Mouse (Mus musculus): Measurements from ENCODE around the gene Atp8a2. TPM values are rescaled to one million over a fixed set of nuclear protein-coding genes. Genes with fewer than 3 reads are reported as not detected.

The Atp8a2 gene
- polyA plus RNA-seq, 1 experiment from 2014 or later: 6.1 TPM

DNA sequence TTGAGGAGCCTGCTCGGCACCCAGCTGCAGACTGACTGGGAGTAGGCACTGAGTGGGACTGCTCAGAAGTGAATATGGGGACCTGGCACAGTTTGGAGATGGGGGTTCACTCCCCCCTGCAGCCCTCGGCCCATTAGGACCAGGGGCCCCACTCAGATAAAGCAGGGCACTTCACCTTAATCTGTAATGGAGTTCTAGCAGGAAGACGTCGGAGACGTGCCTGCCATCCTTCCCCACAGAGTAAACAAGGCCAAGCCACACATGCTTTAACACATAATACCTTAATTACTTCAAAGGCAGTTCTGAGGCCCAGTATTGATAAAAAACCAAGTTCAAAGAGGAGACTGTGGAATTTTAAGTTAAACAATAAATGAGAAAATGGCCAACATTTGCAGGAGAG lies 510.8 kb downstream of the Atp8a2 start:
- 52% methylated on average over 5 of the region's 5 CpGs for WGBS
- H3K9ac ChIP-seq: no peak overlapping the region

DNA sequence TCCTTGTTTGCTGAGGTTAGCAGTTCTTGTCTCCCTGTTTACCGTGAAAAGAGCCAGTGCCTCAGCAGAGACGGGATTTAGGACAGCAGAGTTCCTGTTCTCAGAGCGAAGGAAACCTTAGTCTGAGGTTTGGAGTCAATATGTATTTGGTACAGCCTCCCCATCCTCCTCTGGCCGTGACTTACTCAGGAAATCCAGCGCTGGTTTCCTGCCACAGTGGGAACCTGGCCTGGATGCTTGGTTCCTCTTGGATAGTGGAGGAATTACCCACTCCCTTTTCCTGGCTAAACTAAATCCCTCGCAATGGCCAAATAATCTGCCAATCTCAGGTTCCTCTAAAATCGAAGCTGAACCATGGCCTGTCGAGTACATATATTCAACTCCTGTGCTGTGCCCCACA lies 511.6 kb downstream of the Atp8a2 start:
- no peaks in the 10 kb centered on the region for H3K36me3 ChIP-seq
- H3K27ac ChIP-seq: no peak overlapping the region
- WGBS: 47% methylated on average over 8 of the region's 8 CpGs
- H3K4me1 ChIP-seq: peaks cover 17% of the 10 kb centered on the region
- no peak overlapping the region for H3K9ac ChIP-seq
- no peaks in the 10 kb centered on the region for H3K9me3 ChIP-seq
- no peaks in the 10 kb centered on the region for H3K27me3 ChIP-seq
- ATAC-seq (ENCODE audit: insufficient number of reproducible peaks, insufficient read depth, low FRiP score, low TSS enrichment): no peak
- H3K4me2 ChIP-seq (replicated peaks): no peak overlapping the region
- H3K4me3 ChIP-seq: no peak overlapping the region

More for the DNA sequence above, 510.8 kb downstream of the Atp8a2 start:
- H3K4me3 ChIP-seq: no peak overlapping the region
- no peak for ATAC-seq (ENCODE audit: insufficient number of reproducible peaks, insufficient read depth, low FRiP score, low TSS enrichment)
- H3K4me1 ChIP-seq: peaks cover 17% of the 10 kb centered on the region
- H3K27ac ChIP-seq: no peak overlapping the region
- no peaks in the 10 kb centered on the region for H3K27me3 ChIP-seq
- H3K9me3 ChIP-seq: no peaks in the 10 kb centered on the region
- H3K4me2 ChIP-seq (replicated peaks): no peak overlapping the region
- no peaks in the 10 kb centered on the region for H3K36me3 ChIP-seq

DNA sequence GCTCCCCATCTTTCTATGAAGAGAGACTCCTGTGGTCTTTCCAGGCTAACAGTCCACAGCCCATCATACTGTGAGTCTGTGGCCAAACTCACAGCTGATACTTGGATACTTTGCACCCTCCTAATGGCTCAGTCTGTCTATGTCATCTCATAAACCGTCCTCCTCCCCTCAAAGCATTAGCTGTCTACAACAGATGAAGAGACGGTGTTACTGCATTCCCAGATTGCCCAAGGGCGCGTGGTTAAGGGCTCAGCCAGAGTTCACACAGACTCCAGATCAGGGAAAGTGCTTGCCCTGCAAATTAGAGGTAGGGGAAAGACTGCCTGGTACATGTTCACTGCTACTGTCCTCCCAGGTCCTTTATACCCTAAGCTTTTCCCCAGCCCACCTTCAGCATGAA lies 515.1 kb downstream of the Atp8a2 start:
- H3K9ac ChIP-seq: no peak overlapping the region
- WGBS: 46% methylated on average over 4 of the region's 4 CpGs
- no peaks in the 10 kb centered on the region for H3K36me3 ChIP-seq
- H3K4me1 ChIP-seq: peaks cover 16% of the 10 kb centered on the region
- H3K9me3 ChIP-seq: no peaks in the 10 kb centered on the region
- ATAC-seq (ENCODE audit: insufficient number of reproducible peaks, insufficient read depth, low FRiP score, low TSS enrichment): no peak
- H3K4me3 ChIP-seq: no peak overlapping the region
- no peak overlapping the region for H3K4me2 ChIP-seq (replicated peaks)
- H3K27me3 ChIP-seq: no peaks in the 10 kb centered on the region
- H3K27ac ChIP-seq: no peak overlapping the region

DNA sequence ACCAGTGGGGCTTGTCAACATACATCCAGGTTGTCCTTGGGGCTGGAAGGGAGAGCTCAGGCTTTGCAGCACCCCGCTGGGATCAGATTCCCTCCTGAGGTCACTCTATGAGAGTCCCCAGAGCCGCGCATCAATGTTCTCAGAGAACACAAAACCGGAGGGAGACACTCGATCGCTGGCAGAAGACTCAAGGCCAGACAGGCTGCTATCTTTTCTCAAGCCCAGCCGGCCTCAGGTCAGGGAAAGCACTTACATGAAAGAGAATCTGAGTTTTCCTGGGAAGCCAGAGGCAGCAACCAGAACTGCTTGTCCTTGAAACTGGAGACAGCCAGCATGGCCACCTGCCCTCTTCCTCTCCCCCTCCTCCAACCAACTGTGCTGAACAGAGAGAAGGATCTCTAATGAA lies 519.4 kb downstream of the Atp8a2 start:
- no peak overlapping the region for H3K4me2 ChIP-seq (replicated peaks)
- WGBS: 56% methylated on average over 7 of the region's 7 CpGs
- no peaks in the 10 kb centered on the region for H3K9me3 ChIP-seq
- H3K9ac ChIP-seq: no peak overlapping the region
- H3K27me3 ChIP-seq: no peaks in the 10 kb centered on the region
- 0 out of 2 replicates have a peak overlapping the region, but pooled peaks have one; percentile 6 for H3K27ac ChIP-seq
- ATAC-seq (ENCODE audit: insufficient number of reproducible peaks, insufficient read depth, low FRiP score, low TSS enrichment): 0 out of 2 replicates have a peak, but pooled peaks have one; percentile 22
- H3K4me1 ChIP-seq: peaks cover 19% of the 10 kb centered on the region
- no peak overlapping the region for H3K4me3 ChIP-seq
- H3K36me3 ChIP-seq: no peaks in the 10 kb centered on the region

DNA sequence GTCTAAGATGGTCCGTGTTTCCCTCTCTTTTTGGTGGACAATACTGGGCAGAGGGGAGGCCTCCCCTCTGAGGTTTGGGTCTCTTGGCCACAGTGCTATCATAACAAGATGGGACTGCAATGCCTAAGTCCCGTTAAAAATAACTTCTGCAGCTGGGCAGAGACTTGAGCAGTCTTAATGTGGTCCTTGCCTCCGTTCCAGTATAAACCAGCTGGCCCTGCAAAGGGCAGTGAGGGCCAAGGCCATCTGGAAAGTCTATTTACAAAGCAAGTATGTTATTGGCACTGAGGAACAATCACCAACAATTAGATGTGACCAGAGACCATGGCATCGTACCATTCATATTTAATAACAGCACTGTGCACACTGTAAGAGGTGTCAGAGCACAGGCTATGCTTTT lies 521.6 kb downstream of the Atp8a2 start:
- Histone ChIP-seq H3K36me3 (no peaks in the 10 kb centered on the region), H3K4me1 (peaks cover 20% of the 10 kb centered on the region), H3K9me3 (no peaks in the 10 kb centered on the region), H3K4me2 (replicated peaks) (no peak overlapping the region), H3K27ac (0 out of 2 replicates have a peak overlapping the region, but pooled peaks have one; percentile 17), H3K4me3 (no peak overlapping the region), H3K27me3 (no peaks in the 10 kb centered on the region), H3K9ac (no peak overlapping the region)
- ATAC-seq (ENCODE audit: insufficient number of reproducible peaks, insufficient read depth, low FRiP score, low TSS enrichment): no peak
- WGBS: 67% methylated on average over 4 of the region's 4 CpGs

DNA sequence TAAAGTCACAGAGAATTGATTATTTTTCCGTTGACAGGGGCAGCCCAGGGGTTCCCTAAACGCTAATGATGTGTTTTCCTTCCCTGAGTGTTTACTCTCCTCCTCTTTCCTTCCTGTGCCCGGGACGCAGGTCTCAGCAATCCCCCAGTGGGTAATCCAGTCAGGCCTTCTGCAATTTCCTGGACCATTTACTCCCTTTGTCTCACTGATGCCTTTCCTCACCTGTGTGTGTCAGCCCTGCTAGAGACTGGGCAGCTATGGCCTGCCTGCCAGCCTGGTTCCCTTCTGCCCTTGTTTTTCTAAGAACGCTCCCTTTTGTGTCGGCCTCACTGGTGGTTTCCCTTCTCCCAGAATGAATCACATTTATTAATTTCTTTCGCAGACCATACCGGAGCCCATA lies 522.4 kb downstream of the Atp8a2 start:
- H3K4me2 ChIP-seq (replicated peaks): no peak overlapping the region

DNA sequence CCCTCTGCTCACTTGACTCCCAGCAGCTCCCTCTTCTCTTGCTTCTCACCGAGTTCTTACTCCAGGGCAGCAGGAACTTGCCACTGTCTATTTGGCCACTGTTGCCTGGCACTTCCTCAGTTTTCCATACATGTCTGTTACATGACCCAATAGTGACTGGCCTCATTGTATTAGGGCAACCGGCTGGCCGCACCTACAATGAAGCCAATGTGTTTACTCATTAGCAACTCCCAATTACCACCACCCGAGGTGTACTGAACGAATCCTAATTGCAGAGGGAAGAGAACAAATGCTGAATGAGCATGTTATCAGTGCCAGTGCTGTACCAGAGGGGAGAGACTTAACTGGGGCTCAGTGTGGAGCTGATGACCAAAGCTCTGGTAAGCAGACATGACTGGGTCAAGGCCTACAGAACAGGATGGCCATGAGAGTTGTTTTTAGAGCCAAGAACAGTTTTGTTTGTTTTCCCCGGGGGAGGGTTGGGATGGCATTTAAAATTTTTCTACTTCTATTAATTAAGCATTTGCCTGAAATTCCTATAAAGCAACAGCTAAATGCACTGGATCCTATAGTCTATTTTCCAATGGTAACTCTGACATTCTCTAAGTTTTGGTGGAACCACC lies 524.0 kb downstream of the Atp8a2 start:
- Histone ChIP-seq H3K4me1 (peaks cover 22% of the 10 kb centered on the region), H3K9ac (no peak overlapping the region), H3K36me3 (no peaks in the 10 kb centered on the region), H3K27me3 (no peaks in the 10 kb centered on the region), H3K9me3 (no peaks in the 10 kb centered on the region), H3K27ac (no peak overlapping the region), H3K4me2 (replicated peaks) (no peak overlapping the region), H3K4me3 (no peak overlapping the region)
- 76% methylated on average over 6 of the region's 6 CpGs for WGBS
- no peak for ATAC-seq (ENCODE audit: insufficient number of reproducible peaks, insufficient read depth, low FRiP score, low TSS enrichment)

More for the DNA sequence above, 522.4 kb downstream of the Atp8a2 start:
- ATAC-seq (ENCODE audit: insufficient number of reproducible peaks, insufficient read depth, low FRiP score, low TSS enrichment): no peak
- H3K36me3 ChIP-seq: no peaks in the 10 kb centered on the region
- H3K27me3 ChIP-seq: no peaks in the 10 kb centered on the region
- H3K9me3 ChIP-seq: no peaks in the 10 kb centered on the region
- H3K4me1 ChIP-seq: peaks cover 22% of the 10 kb centered on the region
- H3K27ac ChIP-seq: no peak overlapping the region
- H3K4me3 ChIP-seq: no peak overlapping the region
- WGBS: 17% methylated on average over 8 of the region's 8 CpGs
- no peak overlapping the region for H3K9ac ChIP-seq

DNA sequence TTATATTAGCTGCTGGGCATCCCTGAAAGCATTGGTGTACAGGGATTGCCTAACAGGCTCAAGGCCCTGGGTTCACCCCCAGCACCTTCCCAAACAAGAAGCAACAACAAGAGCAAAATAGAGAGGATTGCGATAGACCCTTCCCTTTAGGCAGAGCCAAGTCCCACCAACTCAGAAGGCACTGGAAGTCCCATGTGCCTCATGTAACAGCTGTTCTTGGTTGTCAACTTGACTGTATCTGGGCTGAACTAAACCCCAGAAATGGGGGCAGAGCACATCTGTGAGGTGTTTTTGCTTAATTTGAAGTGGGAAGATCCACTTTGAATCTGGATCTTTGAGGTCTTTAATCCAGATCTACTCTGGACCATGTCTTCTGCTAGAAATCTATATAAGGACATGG lies 539.9 kb downstream of the Atp8a2 start:
- H3K4me2 ChIP-seq (replicated peaks): no peak overlapping the region
- WGBS: 92% methylated on average over 1 of the region's 1 CpGs
- ATAC-seq (ENCODE audit: insufficient number of reproducible peaks, insufficient read depth, low FRiP score, low TSS enrichment): no peak
- H3K36me3 ChIP-seq: no peaks in the 10 kb centered on the region
- no peaks in the 10 kb centered on the region for H3K4me1 ChIP-seq
- no peaks in the 10 kb centered on the region for H3K27me3 ChIP-seq
- no peaks in the 10 kb centered on the region for H3K9me3 ChIP-seq
- no peak overlapping the region for H3K4me3 ChIP-seq
- no peak overlapping the region for H3K27ac ChIP-seq
- no peak overlapping the region for H3K9ac ChIP-seq

DNA sequence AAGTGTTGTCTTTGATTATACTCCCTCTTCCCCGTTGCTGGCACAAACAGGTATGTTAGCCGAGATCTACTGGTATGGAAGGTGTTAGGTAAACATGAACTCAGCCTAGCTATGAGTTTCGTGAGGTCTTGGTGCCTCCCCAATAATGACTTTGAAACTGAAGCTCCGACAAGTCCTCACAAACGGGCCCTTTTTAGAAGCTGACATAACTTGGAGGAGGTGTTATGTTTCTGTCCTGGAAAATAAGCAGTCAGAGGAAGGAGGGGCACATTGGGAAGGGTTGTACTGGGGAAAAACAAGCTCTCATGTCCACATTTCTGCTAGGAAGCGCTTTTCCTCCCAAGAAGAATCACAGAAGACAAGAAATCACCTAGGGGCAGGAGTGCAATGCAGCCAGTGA lies 540.4 kb downstream of the Atp8a2 start:
- Histone ChIP-seq H3K36me3 (no peaks in the 10 kb centered on the region), H3K27me3 (no peaks in the 10 kb centered on the region), H3K4me2 (replicated peaks) (no peak overlapping the region), H3K9ac (no peak overlapping the region), H3K4me1 (no peaks in the 10 kb centered on the region), H3K9me3 (no peaks in the 10 kb centered on the region), H3K4me3 (no peak overlapping the region), H3K27ac (no peak overlapping the region)
- 55% methylated on average over 6 of the region's 6 CpGs for WGBS
- ATAC-seq (ENCODE audit: insufficient number of reproducible peaks, insufficient read depth, low FRiP score, low TSS enrichment): no peak

DNA sequence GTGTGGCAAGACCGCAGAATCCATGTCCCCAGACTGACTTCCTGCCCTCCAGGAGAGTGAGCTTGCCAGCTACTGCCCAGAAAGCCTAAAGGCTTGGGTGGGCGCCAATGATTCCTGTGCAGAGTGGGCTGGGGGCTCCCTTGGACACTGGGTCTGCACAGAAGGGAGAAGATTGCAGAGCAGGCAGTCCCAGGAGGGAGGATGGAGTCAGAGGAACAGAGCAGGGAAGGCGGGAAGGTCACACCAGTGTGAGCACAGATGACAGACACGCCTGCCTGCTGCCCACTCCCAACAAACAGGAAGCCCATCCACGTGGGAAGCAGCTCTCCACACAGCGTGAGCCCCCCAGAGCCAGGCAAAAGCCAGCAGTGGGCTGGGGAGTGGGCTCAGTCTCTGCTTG lies 547.6 kb downstream of the Atp8a2 start:
- Histone ChIP-seq H3K4me1 (peaks cover 22% of the 10 kb centered on the region), H3K27me3 (no peaks in the 10 kb centered on the region), H3K9me3 (no peaks in the 10 kb centered on the region), H3K27ac (no peak overlapping the region), H3K4me2 (replicated peaks) (no peak overlapping the region), H3K4me3 (no peak overlapping the region), H3K9ac (no peak overlapping the region), H3K36me3 (no peaks in the 10 kb centered on the region)
- 69% methylated on average over 6 of the region's 6 CpGs for WGBS
- no peak for ATAC-seq (ENCODE audit: insufficient number of reproducible peaks, insufficient read depth, low FRiP score, low TSS enrichment)

DNA sequence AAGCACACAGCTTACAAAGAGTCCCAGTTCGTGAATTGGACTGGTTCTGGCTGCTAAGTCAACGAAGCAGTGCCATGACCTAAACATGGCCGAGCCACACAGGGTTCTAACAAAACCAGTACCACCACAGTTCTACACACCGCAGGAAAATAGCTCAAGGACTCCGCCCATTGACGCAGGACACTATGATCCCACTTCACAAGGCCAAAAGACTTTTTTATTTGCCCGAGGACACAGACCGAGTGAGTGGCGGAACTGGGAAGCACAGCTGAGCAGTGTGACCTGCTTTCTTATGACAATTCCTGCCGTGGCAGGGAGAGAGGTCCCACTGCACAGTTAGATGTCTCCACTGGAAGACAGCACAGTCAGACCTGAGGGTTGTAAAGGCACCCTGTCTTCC lies 548.4 kb downstream of the Atp8a2 start:
- Histone ChIP-seq H3K36me3 (no peaks in the 10 kb centered on the region), H3K9me3 (no peaks in the 10 kb centered on the region), H3K9ac (no peak overlapping the region), H3K4me1 (peaks cover 22% of the 10 kb centered on the region), H3K27ac (no peak overlapping the region), H3K4me3 (no peak overlapping the region), H3K4me2 (replicated peaks) (no peak overlapping the region), H3K27me3 (no peaks in the 10 kb centered on the region)
- 83% methylated on average over 10 of the region's 10 CpGs for WGBS
- no peak for ATAC-seq (ENCODE audit: insufficient number of reproducible peaks, insufficient read depth, low FRiP score, low TSS enrichment)

DNA sequence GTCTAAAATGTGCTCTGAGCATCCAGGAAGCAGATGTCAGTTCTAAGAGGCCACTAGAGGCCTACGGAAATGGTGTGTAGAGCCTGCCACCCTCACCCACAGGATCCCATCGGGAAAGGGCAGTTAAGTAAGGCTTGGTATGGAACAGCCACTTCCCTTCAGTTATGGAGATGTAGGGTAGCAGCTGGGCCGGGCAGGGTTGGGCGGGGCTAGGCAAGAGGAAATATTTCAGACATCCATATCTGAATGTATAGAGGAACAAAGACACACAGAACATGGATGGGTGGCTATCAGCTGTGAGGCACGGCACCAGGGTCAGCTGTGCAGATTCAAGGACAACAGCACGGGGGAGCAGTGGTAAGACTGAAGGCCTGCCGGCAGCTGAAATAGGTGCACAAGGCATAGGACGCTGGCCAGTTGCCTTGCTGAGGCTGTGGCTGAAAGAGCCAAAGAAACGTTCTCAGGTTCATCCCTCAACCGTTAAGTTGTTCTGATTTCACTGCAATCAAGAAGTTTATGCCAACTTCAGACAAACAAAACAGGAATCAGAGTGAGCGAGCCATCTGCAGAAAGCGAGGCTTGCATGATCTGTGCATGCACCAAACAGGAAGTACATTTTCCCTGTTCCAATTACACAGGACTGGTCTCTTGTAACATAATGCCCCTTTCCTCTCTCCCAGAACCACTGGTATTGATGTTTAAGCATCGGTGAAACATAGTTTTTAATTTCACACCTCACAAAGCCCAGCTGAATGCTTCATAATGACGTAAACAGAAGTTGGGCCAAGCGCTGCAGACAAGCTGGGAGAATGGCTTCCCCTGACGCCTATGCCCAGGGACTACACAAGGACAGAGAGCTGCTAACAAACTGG lies 549.9 kb downstream of the Atp8a2 start:
- ATAC-seq (ENCODE audit: insufficient number of reproducible peaks, insufficient read depth, low FRiP score, low TSS enrichment): no peak
- no peaks in the 10 kb centered on the region for H3K36me3 ChIP-seq
- H3K4me2 ChIP-seq (replicated peaks): no peak overlapping the region
- no peaks in the 10 kb centered on the region for H3K9me3 ChIP-seq
- no peak overlapping the region for H3K9ac ChIP-seq
- no peak overlapping the region for H3K4me3 ChIP-seq
- H3K27ac ChIP-seq: peak overlapping the region; percentile 71
- peaks cover 22% of the 10 kb centered on the region for H3K4me1 ChIP-seq
- H3K27me3 ChIP-seq: no peaks in the 10 kb centered on the region
- 59% methylated on average over 16 of the region's 16 CpGs for WGBS

All from embryonic facial prominence, embryonic 12.5 days (tissue).